Mouse (Mus musculus): ENCODE measurements at regions not wholly inside any gene's neighbourhood (a gene's known extent, or its start where the extent isn't known, plus 50 kb on each side); places are given as distances from the start of the nearest gene placed in this dataset.
A peak's percentile ranks its signal among the peaks of the same experiment; 100 is the strongest.

- no peak for DNase-seq
Measured at GRCm38 (mm10) chr3:144012820-144013219, 192.2 kb downstream of the Lmo4 start.

- DNase-seq: no peak
Measured at GRCm38 (mm10) chr3:144012173-144012572, 192.8 kb downstream of the Lmo4 start.

- no peak for DNase-seq
Measured at GRCm38 (mm10) chr3:144011456-144012025, 193.5 kb downstream of the Lmo4 start.

GRCm38 (mm10) chr3:144010558-144010957 lies 194.5 kb downstream of the Lmo4 start:
- no peak for DNase-seq

- no peak for DNase-seq
Measured at GRCm38 (mm10) chr3:144007111-144007619, 197.9 kb downstream of the Lmo4 start.

GRCm38 (mm10) chr3:143997909-143998308 lies 207.1 kb downstream of the Lmo4 start:
- DNase-seq: no peak

- no peak for DNase-seq
Measured at GRCm38 (mm10) chr3:143995045-143995444, 210.0 kb downstream of the Lmo4 start.

GRCm38 (mm10) chr3:143988991-143989390 lies 216.0 kb downstream of the Lmo4 start:
- DNase-seq: no peak

GRCm38 (mm10) chr3:143988037-143988436 lies 217.0 kb downstream of the Lmo4 start:
- no peak for DNase-seq

GRCm38 (mm10) chr3:143986798-143987197 lies 218.2 kb downstream of the Lmo4 start:
- no peak for DNase-seq

- no peak for DNase-seq
Measured at GRCm38 (mm10) chr3:143986200-143986506, 218.9 kb downstream of the Lmo4 start.

- DNase-seq: no peak
Measured at GRCm38 (mm10) chr3:143985349-143986199, 219.4 kb downstream of the Lmo4 start.

- DNase-seq: no peak
Measured at GRCm38 (mm10) chr3:143978703-143979102, 226.3 kb downstream of the Lmo4 start.

GRCm38 (mm10) chr3:143977886-143978447 lies 227.1 kb downstream of the Lmo4 start:
- no peak for DNase-seq

GRCm38 (mm10) chr3:143973582-143973981 lies 231.4 kb downstream of the Lmo4 start:
- DNase-seq: no peak

GRCm38 (mm10) chr3:143972351-143972750 lies 232.7 kb downstream of the Lmo4 start:
- DNase-seq: no peak

GRCm38 (mm10) chr3:143970771-143971170 lies 234.2 kb downstream of the Lmo4 start:
- no peak for DNase-seq

- DNase-seq: no peak
Measured at GRCm38 (mm10) chr3:143955508-143955907, 249.5 kb downstream of the Lmo4 start.

- no peak for DNase-seq
Measured at GRCm38 (mm10) chr3:143954822-143955221, 250.2 kb downstream of the Lmo4 start.

GRCm38 (mm10) chr3:143952289-143952688 lies 252.7 kb downstream of the Lmo4 start:
- peak; percentile 10 for DNase-seq

GRCm38 (mm10) chr3:143949656-143950055 lies 255.4 kb downstream of the Lmo4 start:
- no peak for DNase-seq

GRCm38 (mm10) chr3:143949026-143949637 lies 255.9 kb downstream of the Lmo4 start:
- peak; percentile 59 for DNase-seq

- DNase-seq: no peak
Measured at GRCm38 (mm10) chr3:143947938-143948267, 257.1 kb downstream of the Lmo4 start.

All from adrenal gland, postnatal 10 days (tissue).